Mouse (Mus musculus): ENCODE results near the gene Gm3233.
"Not testable (repeated sequence)": the region's sequence is repeated elsewhere in the genome, so short reads cannot be mapped to it uniquely, and the experiment has no call there.

Gm3233 gene

DNA sequence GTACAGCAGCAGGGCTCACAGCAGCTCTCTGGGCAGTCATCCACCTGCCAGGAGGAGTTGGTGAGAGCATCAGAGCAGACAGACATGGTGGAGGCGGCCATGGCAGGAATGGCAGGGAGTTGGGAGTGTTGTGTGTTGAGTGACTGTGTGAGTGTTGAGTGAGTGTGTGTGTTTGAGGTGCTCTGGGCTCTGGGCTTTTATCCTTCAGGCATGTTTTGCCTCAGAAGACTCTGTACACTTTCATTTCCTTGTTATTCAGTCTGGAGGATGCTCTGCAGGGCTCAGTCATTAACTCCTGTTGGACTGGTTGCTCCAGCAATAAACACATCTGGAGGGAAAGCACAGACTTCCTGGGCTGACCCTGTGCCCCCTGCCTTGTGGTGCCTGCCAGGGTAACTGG is at the start of gene Gm3233:
Gene Gm3233, minus strand, starts transcription at position 101 of the 400 bp plus-strand sequence.
- not testable (repeated sequence) for DNase-seq

DNA sequence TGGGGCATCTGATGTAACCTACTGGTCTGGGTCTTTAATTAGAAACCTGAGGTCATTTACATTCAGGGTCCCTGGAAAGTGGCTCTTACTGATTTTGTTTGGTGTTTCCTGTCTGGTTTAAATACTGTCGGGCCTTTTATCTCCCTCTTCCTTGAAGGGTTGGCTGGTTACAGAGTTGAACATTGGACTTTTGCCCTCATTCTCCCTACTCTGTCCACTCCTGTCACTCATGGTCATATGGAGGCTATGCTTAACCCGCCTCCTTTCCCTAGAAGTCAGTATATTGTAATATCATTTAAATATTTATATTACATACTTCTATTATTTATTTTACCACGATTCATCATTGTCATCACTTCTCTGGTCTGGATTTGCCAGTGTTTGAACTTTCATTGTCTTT is 44.6 kb upstream of the Gm3233 start:
- no peak for DNase-seq

DNA sequence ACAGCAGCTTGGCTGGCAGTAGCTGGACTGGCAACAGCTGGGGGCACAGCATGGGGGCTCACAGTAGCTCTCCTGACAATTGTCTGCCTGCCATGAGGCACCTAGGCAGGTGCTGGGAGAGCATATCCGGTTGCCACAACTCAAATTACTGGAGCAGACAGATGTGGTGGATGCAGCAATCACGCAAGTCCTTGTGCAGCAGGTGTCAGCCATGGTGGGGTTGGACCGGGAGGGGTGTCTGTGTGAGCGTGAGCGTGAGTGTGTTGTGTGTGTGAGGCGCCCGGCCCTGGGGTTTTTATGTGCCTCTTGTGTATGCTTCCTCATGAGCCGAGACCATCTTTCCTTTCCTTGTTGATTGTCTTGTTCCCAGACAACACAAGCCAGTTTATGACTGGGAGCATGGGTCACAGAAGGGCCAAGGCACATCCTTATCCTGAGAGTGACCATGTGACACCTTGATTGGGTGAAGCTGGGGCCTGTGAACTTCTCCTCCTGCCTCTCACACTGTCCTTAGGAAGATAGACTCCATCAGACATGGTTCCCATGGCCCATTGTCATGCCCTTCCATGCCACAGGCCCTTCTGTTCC is 39.5 kb upstream of the Gm3233 start, which contains the start of gene Gm19668:
Gene Gm19668, minus strand, starts transcription at position 213 of the 588 bp plus-strand sequence.
- DNase-seq = no peak

DNA sequence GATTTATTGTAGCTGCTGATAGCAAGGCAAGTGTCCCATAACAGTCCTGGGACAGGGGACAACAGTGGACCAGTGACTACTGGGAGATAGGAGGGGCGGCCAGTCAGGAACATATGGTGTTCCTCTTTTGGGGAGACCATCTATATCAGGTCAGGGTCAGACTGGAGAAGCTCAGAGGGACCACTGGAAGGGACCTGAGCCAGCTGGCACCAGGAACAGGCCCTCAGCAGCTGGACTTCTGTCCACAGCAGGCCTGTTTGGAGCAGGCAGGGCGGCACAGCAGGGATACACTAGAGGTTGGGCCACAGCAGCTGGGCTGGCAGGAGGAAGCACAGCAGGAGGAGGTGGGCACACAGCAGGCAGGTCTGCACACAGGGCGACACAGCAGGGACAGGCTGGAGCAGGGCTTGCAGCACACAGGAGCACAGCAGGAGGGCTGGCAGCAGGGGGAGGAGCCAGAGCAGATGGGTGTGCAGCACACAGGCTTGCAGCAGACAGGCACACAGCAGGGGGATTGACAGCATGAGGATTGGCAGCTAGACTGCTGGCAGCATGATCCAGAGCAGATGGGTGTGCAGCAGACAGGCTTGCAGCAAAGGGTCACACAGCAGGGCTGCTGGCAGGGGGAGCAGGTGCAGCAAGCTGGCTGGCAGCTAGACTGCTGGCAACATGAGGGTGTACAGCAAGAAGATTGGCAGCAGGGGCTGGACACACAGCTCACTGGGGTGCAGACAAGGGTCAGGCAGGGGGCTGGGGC is 38.9 kb upstream of the Gm3233 start:
- DNase-seq = peak in 1 of 2 experiments; percentile 10

DNA sequence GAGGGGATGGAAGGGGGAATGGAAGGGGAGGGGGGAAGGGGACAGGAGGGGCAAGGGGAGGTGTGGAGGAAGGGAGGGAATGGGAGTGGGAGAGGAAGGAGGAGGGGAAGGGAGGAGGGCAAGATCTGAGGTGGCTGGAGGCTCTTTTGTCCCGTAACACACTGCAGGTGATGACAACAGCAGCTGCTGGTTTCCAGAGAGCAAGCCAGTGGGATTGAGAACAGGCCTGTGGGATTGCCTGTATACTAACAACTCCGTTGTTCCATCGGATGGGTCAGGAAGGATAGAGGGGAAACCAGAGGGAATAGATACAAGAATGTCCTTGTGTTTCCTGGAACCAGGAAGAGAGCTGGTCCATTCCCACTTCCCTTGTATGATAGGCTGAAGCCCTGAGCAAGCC is 38.2 kb upstream of the Gm3233 start:
- DNase-seq = no peak

DNA sequence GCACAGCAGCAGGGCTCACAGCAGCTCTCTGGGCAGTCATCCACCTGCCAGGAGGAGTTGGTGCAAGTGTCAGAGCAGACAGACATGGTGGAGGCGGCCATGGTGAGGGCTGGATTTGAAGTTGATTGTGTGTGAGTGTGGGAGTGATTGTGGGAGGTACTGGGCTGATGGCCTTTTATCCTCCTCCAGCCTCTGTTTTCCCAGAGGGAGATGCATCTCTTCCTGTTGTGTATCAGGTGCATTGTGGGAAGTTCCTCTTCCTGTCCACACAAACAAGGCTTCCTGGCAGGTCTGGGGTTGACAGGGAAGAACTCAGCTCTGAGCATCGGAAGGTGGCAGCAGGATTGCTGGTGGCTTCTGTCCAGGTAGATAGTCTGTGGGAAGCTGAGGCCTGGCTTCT is 35.5 kb upstream of the Gm3233 start, which contains the start of gene Gm9639:
Gene Gm9639, minus strand, starts transcription at position 101 of the 400 bp plus-strand sequence.
- no peak for DNase-seq

DNA sequence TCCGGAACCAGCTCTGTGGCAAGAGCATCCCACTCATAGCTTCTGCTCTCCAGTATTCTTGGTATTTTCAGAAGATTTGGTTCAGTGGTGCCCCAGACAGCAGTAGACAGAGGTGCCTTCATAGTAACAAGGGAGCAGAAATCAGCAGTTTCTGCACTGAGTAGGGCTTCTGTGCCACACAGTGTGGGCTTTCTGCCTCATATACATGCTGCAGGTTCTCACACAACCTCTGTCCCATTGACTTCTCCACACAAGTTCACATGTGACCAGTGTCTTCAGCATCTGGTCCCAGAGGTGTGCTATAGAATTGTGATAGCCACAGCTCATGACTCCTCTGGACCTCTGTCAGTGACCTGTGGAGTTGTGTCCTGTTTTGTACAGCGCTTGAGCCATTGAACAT is 29.1 kb upstream of the Gm3233 start:
- no peak for DNase-seq

DNA sequence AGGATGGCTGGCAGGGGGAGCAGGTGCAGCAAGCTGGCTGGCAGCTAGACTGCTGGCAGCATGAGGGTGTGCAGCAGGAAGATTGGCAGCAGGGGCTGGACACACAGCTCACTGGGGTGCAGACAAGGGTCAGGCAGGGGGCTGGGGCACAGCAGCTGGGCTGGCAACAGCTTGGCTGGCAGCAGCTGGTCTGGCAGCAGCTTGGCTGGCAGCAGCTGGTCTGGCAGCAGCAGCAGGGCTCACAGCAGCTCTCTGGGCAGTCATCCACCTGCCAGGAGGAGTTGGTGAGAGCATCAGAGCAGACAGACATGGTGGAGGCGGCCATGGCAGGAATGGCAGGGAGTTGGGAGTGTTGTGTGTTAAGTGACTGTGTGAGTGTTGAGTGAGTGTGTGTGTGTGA is 28.4 kb upstream of the Gm3233 start, which contains the start of gene Gm7137:
Gene Gm7137, minus strand, starts transcription at position 325 of the 400 bp plus-strand sequence.
- not testable (repeated sequence) for DNase-seq

DNA sequence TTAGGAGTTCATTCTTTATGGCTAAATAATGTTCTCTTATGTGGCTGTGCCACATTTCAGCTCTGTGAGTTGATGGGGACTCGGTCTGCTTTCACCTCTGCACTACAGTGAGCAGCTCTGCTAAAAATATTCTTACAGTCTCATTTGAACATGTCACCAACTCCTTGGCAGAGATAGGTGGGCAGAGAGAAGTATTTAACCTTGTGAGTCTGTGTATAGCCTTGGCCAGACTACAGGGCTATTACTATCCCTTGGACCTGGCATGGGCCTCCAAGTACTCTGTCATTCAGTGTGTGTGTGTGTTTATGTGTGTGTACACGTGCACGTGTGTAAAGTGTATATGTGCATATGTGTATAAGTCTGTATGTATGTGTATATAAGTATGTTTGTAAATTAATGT is 23.9 kb upstream of the Gm3233 start:
- not testable (repeated sequence) for DNase-seq

DNA sequence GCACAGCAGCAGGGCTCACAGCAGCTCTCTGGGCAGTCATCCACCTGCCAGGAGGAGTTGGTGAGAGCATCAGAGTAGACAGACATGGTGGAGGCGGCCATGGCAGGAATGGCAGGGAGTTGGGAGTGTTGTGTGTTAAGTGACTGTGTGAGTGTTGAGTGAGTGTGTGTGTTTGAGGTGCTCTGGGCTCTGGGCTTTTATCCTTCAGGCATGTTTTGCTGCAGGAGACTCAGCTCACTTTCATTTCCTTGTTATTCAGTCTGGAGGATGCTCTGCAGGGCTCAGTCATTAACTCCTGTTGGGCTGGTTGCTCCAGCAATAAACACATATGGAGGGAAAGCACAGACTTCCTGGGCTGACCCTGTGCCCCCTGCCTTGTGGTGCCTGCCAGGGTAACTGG is 23.0 kb upstream of the Gm3233 start, which contains the start of gene Gm3250:
Gene Gm3250, minus strand, starts transcription at position 101 of the 400 bp plus-strand sequence.
- not testable (repeated sequence) for DNase-seq

DNA sequence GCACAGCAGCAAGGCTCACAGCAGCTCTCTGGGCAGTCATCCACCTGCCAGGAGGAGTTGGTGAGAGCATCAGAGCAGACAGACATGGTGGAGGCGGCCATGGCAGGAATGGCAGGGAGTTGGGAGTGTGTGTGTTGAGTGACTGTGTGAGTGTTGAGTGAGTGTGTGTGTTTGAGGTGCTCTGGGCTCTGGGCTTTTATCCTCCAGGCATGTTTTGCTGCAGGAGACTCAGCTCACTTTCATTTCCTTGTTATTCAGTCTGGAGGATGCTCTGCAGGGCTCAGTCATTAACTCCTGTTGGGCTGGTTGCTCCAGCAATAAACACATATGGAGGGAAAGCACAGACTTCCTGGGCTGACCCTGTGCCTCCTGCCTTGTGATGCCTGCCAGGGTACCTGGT is 17.4 kb upstream of the Gm3233 start, which contains the start of gene Gm7138:
Gene Gm7138, minus strand, starts transcription at position 101 of the 400 bp plus-strand sequence.
- not testable (repeated sequence) for DNase-seq

DNA sequence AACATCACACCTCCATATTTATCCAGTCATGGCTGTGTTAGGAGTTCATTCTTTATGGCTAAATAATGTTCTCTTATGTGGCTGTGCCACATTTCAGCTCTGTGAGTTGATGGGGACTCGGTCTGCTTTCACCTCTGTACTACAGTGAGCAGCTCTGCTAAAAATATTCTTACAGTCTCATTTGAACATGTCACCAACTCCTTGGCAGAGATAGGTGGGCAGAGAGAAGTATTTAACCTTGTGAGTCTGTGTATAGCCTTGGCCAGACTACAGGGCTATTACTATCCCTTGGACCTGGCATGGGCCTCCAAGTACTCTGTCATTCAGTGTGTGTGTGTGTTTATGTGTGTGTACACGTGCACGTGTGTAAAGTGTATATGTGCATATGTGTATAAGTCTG is 12.7 kb upstream of the Gm3233 start:
- DNase-seq = not testable (repeated sequence)

DNA sequence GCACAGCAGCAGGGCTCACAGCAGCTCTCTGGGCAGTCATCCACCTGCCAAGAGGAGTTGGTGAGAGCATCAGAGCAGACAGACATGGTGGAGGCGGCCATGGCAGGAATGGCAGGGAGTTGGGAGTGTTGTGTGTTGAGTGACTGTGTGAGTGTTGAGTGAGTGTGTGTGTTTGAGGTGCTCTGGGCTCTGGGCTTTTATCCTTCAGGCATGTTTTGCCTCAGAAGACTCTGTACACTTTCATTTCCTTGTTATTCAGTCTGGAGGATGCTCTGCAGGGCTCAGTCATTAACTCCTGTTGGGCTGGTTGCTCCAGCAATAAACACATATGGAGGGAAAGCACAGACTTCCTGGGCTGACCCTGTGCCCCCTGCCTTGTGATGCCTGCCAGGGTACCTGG is 11.7 kb upstream of the Gm3233 start, which contains the start of gene Gm3238:
Gene Gm3238, minus strand, starts transcription at position 101 of the 400 bp plus-strand sequence.
- not testable (repeated sequence) for DNase-seq

DNA sequence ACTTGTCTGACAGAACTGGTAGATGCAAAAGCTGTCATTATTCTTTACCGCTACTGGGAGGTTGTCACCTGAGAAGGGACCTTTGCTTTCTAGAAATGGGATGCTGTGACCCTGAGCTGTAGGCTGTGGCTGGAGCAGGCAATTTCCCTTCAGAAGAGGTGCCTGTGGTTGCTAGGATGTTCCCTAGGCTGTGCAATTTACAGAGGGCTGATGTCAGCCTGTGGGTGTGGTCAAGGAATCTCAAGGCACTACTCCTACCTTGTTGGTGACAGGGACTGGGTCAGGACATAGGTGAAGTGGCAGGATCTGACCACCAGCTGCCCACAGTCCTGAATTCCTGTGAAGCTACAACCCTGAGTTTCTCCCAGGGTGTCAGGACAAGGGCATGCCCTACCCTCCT is 10.2 kb upstream of the Gm3233 start:
- DNase-seq = no peak

DNA sequence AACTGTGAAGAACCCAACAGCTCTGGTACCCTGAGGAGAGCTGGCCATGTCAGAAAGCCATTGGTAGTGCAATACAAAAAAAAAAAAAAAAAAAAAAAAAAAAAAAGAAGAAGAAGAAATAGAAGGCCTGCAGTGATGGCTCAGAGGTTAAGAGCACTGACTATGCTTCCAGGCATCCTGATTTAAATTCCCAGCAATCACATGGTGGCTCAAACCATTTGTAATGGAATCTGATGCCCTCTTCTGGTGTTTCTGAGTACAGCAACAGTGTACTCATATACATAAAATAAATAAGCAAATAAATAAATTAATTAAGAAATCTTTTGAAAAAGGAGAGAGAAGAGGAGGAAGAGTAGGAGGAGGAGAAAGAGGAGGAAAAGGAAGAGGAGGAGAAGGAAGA is 6.0 kb downstream of the Gm3233 start:
- DNase-seq = no peak

DNA sequence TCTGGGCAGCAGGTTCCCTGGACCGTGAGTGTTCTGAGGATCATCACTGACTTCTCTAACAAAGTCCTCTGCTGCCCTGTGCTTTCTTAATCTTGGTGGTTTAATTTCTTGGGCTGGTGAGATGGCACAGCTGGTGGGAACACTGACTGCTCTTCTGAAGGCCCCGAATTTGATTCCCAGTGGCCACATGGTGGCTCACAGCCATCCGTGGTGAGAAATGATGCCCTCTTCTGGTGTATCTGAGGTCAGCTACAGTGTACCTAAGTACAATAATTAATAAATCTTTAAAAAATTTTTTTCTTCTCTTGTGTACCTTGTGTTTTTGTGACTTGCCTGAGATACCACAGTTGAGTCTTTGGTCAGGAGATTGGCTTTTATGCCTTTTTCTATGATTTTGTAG is 7.2 kb downstream of the Gm3233 start:
- DNase-seq = not testable (repeated sequence)

DNA sequence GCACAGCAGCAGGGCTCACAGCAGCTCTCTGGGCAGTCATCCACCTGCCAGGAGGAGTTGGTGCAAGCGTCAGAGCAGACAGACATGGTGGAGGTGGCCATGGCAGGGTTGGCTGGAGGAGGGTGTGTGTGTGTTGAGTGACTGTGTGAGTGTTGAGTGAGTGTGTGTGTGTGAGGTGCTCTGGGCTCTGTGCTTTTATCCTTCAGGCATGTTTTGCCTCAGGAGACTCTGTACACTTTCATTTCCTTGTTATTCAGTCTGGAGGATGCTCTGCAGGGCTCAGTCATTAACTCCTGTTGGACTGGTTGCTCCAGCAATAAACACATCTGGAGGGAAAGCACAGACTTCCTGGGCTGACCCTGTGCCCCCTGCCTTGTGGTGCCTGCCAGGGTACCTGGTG is 8.2 kb downstream of the Gm3233 start, which contains the start of gene Gm9736:
Gene Gm9736, minus strand, starts transcription at position 101 of the 400 bp plus-strand sequence.
- DNase-seq = not testable (repeated sequence)

DNA sequence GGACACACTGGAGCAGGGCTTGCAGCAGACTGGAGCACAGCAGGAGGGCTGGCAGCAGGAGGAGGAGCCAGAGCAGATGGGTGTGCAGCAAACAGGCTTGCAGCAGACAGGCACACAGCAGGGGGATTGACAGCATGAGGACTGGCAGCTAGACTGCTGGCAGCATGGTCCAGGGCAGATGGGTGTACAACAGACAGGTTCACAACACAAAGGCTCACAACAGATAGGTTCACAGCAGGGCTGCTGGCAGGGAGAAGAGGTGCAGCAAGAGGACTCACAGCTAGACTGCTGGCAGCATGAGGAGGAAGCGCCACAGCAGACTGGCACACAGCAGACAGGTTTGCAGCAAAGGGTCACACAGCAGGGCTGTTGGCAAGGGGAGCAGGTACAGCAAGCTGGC is 8.8 kb downstream of the Gm3233 start:
- peak; percentile 13 to 15 for DNase-seq

DNA sequence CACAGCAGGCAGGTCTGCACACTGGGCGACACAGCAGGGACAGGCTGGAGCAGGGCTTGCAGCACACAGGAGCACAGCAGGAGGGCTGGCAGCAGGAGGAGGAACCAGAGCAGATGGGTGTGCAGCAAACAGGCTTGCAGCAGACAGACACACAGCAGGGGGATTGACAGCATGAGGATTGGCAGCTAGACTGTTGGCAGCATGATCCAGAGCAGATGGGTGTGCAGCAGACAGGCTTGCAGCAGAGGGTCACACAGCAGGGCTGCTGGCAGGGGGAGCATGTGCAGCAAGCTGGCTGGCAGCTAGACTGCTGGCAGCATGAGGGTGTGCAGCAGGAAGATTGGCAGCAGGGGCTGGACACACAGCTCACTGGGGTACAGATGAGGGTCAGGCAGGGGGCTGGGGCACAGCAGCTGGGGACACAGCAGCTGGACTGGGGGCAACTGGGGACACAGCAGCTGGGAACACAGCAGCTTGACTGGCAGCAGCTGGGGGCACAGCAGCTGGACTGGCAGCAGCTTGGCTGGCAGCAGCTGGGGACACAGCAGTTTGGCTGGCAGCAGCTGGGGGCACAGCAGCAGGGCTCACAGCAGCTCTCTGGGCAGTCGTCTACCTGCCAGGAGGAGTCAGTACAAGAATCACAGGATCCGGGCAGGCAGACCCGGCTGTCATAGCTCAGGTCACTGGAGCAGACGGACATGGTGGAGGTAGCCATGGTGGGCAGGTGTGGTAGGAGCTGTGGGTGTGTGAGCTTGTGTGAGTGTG is 17.4 kb downstream of the Gm3233 start, which contains the start of gene Gm18596:
Gene Gm18596, minus strand, starts transcription at position 715 of the 765 bp plus-strand sequence.
- peak in 1 of 2 experiments; percentile 9 for DNase-seq

DNA sequence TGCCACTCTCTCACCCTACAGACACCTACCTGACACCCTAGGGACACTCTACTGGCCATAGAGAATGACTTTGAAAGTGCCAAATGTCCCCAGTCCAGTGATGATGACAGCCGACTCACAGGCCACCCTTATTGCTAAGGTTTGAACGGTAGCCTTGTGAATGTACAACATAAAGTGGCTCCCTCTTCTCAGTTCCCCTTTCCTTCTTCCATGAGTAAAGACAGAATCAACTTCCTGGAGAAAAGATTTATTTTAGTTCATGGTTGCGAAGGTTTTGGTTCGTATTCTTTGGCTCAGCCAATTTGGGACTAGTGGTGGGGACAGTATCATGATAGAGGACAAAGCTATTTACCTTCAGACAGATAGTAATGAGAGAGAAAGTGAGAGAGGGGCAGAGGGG is 20.6 kb downstream of the Gm3233 start:
- no peak for DNase-seq

DNA sequence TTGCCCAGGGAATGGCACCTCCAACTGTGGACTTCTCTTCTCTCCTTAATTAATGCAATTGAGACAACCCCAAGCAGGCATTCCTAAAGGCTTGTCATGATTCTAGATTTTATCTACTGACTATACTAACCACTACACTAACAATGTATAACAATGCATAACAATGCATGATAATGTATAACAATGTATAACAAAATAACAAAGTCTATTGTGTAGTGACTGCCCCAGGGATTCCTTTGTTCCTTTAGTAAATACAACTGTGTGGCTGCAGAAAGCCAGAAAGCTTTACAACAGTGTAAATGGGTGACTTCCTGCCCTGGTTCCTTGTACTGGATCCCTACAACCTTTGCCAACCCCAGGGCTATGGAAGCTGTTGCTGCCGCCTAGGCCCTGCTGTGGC is 23.6 kb downstream of the Gm3233 start:
- DNase-seq = no peak

DNA sequence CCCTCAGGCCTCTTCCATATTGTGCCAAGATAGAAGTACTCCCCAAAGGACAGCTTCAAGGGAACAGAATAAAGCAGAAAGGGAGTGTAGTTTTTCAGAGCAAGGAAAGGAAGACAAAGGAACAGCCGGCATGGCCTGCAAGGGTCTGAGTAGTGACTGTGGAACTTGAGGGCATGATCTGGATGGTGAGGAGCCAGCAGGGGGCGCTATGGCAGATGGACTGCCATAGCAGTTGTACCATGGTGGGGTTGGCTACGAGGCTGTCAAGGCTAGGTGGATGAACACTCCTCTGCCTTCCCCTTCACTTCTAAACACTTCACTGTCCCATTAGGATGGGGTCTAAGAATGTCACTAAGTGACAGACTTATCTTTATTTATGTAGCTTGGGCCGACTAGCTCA is 30.2 kb downstream of the Gm3233 start:
- DNase-seq = no peak

DNA sequence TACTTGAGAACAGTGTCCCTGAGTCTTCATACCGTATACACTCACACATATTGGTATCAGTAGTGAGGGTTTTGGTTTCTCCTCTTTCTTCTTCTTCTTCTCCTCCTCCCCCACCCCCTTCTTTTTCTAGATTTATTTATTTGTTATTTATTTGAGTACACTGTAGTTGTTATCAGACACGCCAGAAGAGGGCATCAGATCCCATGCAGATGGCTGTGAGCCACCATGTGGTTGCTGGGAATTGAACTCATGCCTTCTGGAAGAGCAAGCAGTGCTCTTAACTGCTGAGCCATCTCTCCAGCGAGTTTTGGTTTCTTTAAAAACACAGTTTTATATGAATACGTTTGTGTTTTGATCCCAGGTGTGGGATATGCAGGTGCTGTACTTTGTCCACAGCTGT is 31.2 kb downstream of the Gm3233 start:
- no peak for DNase-seq

All from cerebellum, adult 18-20 months (tissue).